Comparison of ENCODE assay signal across 8 mouse cellular contexts in genomic region chr4:62673531-62674030, GRCm38 (mm10).
DNase-seq lines count a peak whose midpoint lies in the region; ATAC-seq and TF ChIP-seq lines count a peak whose summit lies in the region.

No protein-coding gene starts in this region.

- no peaks in the 10 kb centered on the region for H3K27me3 ChIP-seq in lung, embryonic 15.5 days
- no peaks in the 10 kb centered on the region for H3K27me3 ChIP-seq in forebrain, embryonic 15.5 days
- peaks cover 11% of the 10 kb centered on the region for H3K27me3 ChIP-seq in liver, embryonic 16.5 days (ENCODE audit: control insufficient read depth, insufficient read depth, low read depth, low read length)
- no peaks in the 10 kb centered on the region for H3K27me3 ChIP-seq in stomach, embryonic 16.5 days (ENCODE audit: control insufficient read depth, insufficient read depth, low read length)
- H3K27me3 ChIP-seq in kidney, adult 2 months (replicated peaks; ENCODE audit: control insufficient read depth, insufficient read depth, low read length), result no peaks in the 10 kb centered on the region

- H3K4me1 ChIP-seq in lung, embryonic 15.5 days, result peaks cover 51% of the 10 kb centered on the region
- peaks cover 46% of the 10 kb centered on the region for H3K4me1 ChIP-seq in forebrain, embryonic 15.5 days
- H3K4me1 ChIP-seq in liver, embryonic 16.5 days (ENCODE audit: control insufficient read depth, low read depth, low read length), result no peaks in the 10 kb centered on the region
- H3K4me1 ChIP-seq in stomach, embryonic 16.5 days (ENCODE audit: control insufficient read depth, insufficient read depth, low read length), result peaks cover 49% of the 10 kb centered on the region
- peaks cover 3% of the 10 kb centered on the region; the same call in 1 of the 2 replicates for H3K4me1 ChIP-seq in kidney, adult 2 months (ENCODE audit: control insufficient read depth, insufficient read depth, low read length)

- no peak for TF ChIP-seq POLR2A in kidney, adult 2 months (IDR thresholded peaks at IDR 0.05; ENCODE audit: low read depth, low read length)

- peak overlapping the region; percentile 49; the same call in 1 of the 2 replicates for H3K27ac ChIP-seq in lung, embryonic 15.5 days
- H3K27ac ChIP-seq in forebrain, embryonic 15.5 days (replicated peaks), result peak overlapping the region; percentile 59; the same call in 1 of the 2 replicates
- H3K27ac ChIP-seq in liver, embryonic 16.5 days (ENCODE audit: low read length), result no peak overlapping the region
- H3K27ac ChIP-seq in stomach, embryonic 16.5 days (ENCODE audit: low read length), result peak overlapping the region; percentile 51
- no peak overlapping the region for H3K27ac ChIP-seq in kidney, adult 2 months (ENCODE audit: insufficient read depth, low read depth, low read length)

- no peak overlapping the region for H3K9ac ChIP-seq in lung, embryonic 15.5 days
- peak overlapping the region; percentile 87 for H3K9ac ChIP-seq in forebrain, embryonic 15.5 days (replicated peaks)
- no peak overlapping the region for H3K9ac ChIP-seq in liver, embryonic 16.5 days (ENCODE audit: low read depth, low read length)
- peak overlapping the region; percentile 77 for H3K9ac ChIP-seq in stomach, embryonic 16.5 days (ENCODE audit: low read length)

- no peaks in the 10 kb centered on the region for H3K9me3 ChIP-seq in lung, embryonic 15.5 days
- no peaks in the 10 kb centered on the region for H3K9me3 ChIP-seq in forebrain, embryonic 15.5 days
- no peaks in the 10 kb centered on the region for H3K9me3 ChIP-seq in liver, embryonic 16.5 days (replicated peaks; ENCODE audit: control insufficient read depth, low read length)
- H3K9me3 ChIP-seq in stomach, embryonic 16.5 days (replicated peaks; ENCODE audit: control insufficient read depth, low read length), result no peaks in the 10 kb centered on the region

- H3K4me2 ChIP-seq in lung, embryonic 15.5 days, result peak overlapping the region; percentile 68
- peak overlapping the region; percentile 64 for H3K4me2 ChIP-seq in forebrain, embryonic 15.5 days (replicated peaks)
- H3K4me2 ChIP-seq in liver, embryonic 16.5 days (ENCODE audit: low read depth, low read length), result peak overlapping the region; percentile 33; the same call in 1 of the 2 replicates
- H3K4me2 ChIP-seq in stomach, embryonic 16.5 days (ENCODE audit: low read depth, low read length), result peak overlapping the region; percentile 60

- ATAC-seq in lung, embryonic 15.5 days (ENCODE audit: borderline replicate concordance, extremely low read depth, low FRiP score, low TSS enrichment), result peak; percentile 71; the same call in 1 of the 2 replicates
- peak; percentile 72 for ATAC-seq in forebrain, embryonic 15.5 days (replicated peaks)
- ATAC-seq in liver, embryonic 16.5 days (ENCODE audit: low read depth), result peak; percentile 19; the same call in 1 of the 2 replicates
- peak; percentile 54; the same call in 1 of the 2 replicates for ATAC-seq in stomach, embryonic 16.5 days (ENCODE audit: insufficient read depth, low FRiP score)

- peak overlapping the region; percentile 53 for H3K4me3 ChIP-seq in lung, embryonic 15.5 days
- peak overlapping the region; percentile 63 for H3K4me3 ChIP-seq in forebrain, embryonic 15.5 days
- peak overlapping the region; percentile 14; the same call in 1 of the 2 replicates for H3K4me3 ChIP-seq in liver, embryonic 16.5 days (ENCODE audit: low read depth, low read length)
- H3K4me3 ChIP-seq in stomach, embryonic 16.5 days (replicated peaks; ENCODE audit: low read length), result peak overlapping the region; percentile 60
- H3K4me3 ChIP-seq in kidney, adult 2 months (ENCODE audit: insufficient read depth, low read depth, low read length), result no peak overlapping the region

- 8% methylated on average over 9 of the region's 9 CpGs for WGBS in lung, embryonic 15.5 days
- WGBS in forebrain, embryonic 15.5 days, result 7% methylated on average over 9 of the region's 9 CpGs
- WGBS in liver, embryonic 16.5 days (ENCODE audit: insufficient replicate concordance), result 15% methylated on average over 9 of the region's 9 CpGs
- WGBS in stomach, embryonic 16.5 days, result 11% methylated on average over 9 of the region's 9 CpGs
- 47% methylated on average over 9 of the region's 9 CpGs for WGBS in kidney, adult 2 months

- no peak for DNase-seq in lung, postnatal 25 days (ENCODE audit: low spot score)
- DNase-seq in kidney, adult 2 months, result no peak
- DNase-seq in thymus, adult 18-20 months, result no peak
- no peak for DNase-seq in gastrocnemius, adult 8-10 months (ENCODE audit: low spot score in 2 of 2)

- TF ChIP-seq CTCF in kidney, adult 2 months (conservative IDR thresholded peaks at IDR 0.05; ENCODE audit: insufficient read depth, insufficient read length, low read depth, low read length), result no peak

- no peaks in the 10 kb centered on the region for H3K36me3 ChIP-seq in lung, embryonic 15.5 days
- H3K36me3 ChIP-seq in forebrain, embryonic 15.5 days, result no peaks in the 10 kb centered on the region
- no peaks in the 10 kb centered on the region for H3K36me3 ChIP-seq in liver, embryonic 16.5 days (ENCODE audit: control insufficient read depth, insufficient read depth)
- no peaks in the 10 kb centered on the region for H3K36me3 ChIP-seq in stomach, embryonic 16.5 days (ENCODE audit: control insufficient read depth, insufficient read depth, low read length)
- no peaks in the 10 kb centered on the region for H3K36me3 ChIP-seq in kidney, adult 2 months (ENCODE audit: control insufficient read depth, insufficient read depth, low read length)

Comparison
In these comparisons a context has a peak if more than half of its experiments do, and no peak if none do; other contexts are left out.
1. ATAC-seq: peak in every context shown above with its lines; median percentile 72 in forebrain, embryonic 15.5 days; 71 in lung, embryonic 15.5 days; 54 in stomach, embryonic 16.5 days; 19 in liver, embryonic 16.5 days.
2. H3K27ac ChIP-seq: peak in lung, embryonic 15.5 days (single experiment), forebrain, embryonic 15.5 days (single experiment) and stomach, embryonic 16.5 days (single experiment); none in liver, embryonic 16.5 days (single experiment) and kidney, adult 2 months (single experiment).
3. H3K9ac ChIP-seq: peak in forebrain, embryonic 15.5 days (single experiment) and stomach, embryonic 16.5 days (single experiment); none in lung, embryonic 15.5 days (single experiment) and liver, embryonic 16.5 days (single experiment).
4. Peak in every context shown above with its lines, with median percentiles within 50 percentile points of each other: H3K4me2 ChIP-seq.